Mouse (Mus musculus) layer of hippocampus, adult 11-12 months (tissue): Measurements from ENCODE around the gene Gemin5.
"Not testable (repeated sequence)": the region's sequence is repeated elsewhere in the genome, so short reads cannot be mapped to it uniquely, and the experiment has no call there.

Experiments
- DNase-seq: peaks from one replicate; pipeline ENCODE4 v3.0.0; 2022; ENCODE audit warnings: low spot score

Gene Gemin5

GRCm38 (mm10) chr11:58116560-58116959, 51.8 kb downstream of the Gemin5 start:
- DNase-seq, result no peak

- no peak for DNase-seq
Observed at GRCm38 (mm10) chr11:58107664-58108337, 60.5 kb downstream of the Gemin5 start.

GRCm38 (mm10) chr11:58107009-58107408, 61.3 kb downstream of the Gemin5 start:
- DNase-seq, result no peak

- peak; percentile 48 for DNase-seq
Observed at GRCm38 (mm10) chr11:58104351-58104791, 64.0 kb downstream of the Gemin5 start.

GRCm38 (mm10) chr11:58103697-58104306, 64.5 kb downstream of the Gemin5 start, which contains the start of gene Cnot8:
Gene Cnot8 (plus strand): TSS chr11:58104153.
- DNase-seq, result peak; percentile 99

- DNase-seq, result no peak
Observed at GRCm38 (mm10) chr11:58103344-58103653, 65.0 kb downstream of the Gemin5 start.

- no peak for DNase-seq
Observed at GRCm38 (mm10) chr11:58102581-58103343, 65.6 kb downstream of the Gemin5 start.

- no peak for DNase-seq
Observed at GRCm38 (mm10) chr11:58102146-58102545, 66.2 kb downstream of the Gemin5 start.

- no peak for DNase-seq
Observed at GRCm38 (mm10) chr11:58101194-58101720, 67.1 kb downstream of the Gemin5 start.

- DNase-seq, result no peak
Observed at GRCm38 (mm10) chr11:58100006-58100405, 68.3 kb downstream of the Gemin5 start.

GRCm38 (mm10) chr11:58098366-58098720, 70.0 kb downstream of the Gemin5 start:
- not testable (repeated sequence) for DNase-seq

GRCm38 (mm10) chr11:58097621-58098365, 70.5 kb downstream of the Gemin5 start:
- no peak for DNase-seq

GRCm38 (mm10) chr11:58096821-58097620, 71.3 kb downstream of the Gemin5 start:
- DNase-seq, result no peak

GRCm38 (mm10) chr11:58096160-58096559, 72.2 kb downstream of the Gemin5 start:
- no peak for DNase-seq

- DNase-seq, result no peak
Observed at GRCm38 (mm10) chr11:58095561-58095960, 72.8 kb downstream of the Gemin5 start.

GRCm38 (mm10) chr11:58094766-58095165, 73.6 kb downstream of the Gemin5 start:
- no peak for DNase-seq

- DNase-seq, result no peak
Observed at GRCm38 (mm10) chr11:58093021-58093528, 75.3 kb downstream of the Gemin5 start, which contains the start of gene Gm12248. Gene Gm12248 (minus strand): TSS chr11:58093134.

- DNase-seq, result no peak
Observed at GRCm38 (mm10) chr11:58092541-58092940, 75.8 kb downstream of the Gemin5 start.

- DNase-seq, result no peak
Observed at GRCm38 (mm10) chr11:58081716-58082115, 86.6 kb downstream of the Gemin5 start.

GRCm38 (mm10) chr11:58077270-58077669, 91.1 kb downstream of the Gemin5 start:
- DNase-seq, result no peak

- DNase-seq, result no peak
Observed at GRCm38 (mm10) chr11:58072978-58073377, 95.4 kb downstream of the Gemin5 start.
